Mouse (Mus musculus): ENCODE data around the gene Dmap1. TPM values are rescaled to one million over a fixed set of nuclear protein-coding genes. Genes with fewer than 3 reads are reported as not detected.

Dmap1 gene
- polyA plus RNA-seq, 1 experiment from 2014 or later: 56.2 TPM

DNA sequence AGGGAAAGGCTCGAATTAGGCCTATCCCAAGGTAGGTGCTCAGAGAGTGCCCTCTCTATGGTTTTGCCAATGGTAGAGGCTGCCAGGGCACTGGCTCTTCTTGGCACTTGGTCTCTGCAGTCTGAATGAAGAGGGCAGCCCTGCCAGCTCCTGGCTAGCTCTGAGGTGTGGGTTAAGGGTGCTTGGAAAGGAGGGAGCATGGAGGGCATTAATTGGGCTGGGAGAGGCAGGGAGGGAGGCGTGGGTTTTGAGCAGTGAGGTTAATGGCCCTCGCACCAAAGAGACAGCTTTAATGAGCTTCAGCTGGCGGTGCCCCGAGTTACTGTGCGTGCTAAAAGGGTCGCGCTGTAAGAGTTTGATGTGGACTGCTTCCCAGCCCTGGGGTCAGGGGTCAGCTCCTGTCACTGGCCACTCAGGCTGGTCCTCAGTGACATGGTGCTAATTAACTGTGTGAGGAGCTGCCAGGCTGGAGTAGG is 30.4 kb downstream of the Dmap1 start:
- ATAC-seq (ENCODE audit: low read depth): no peak
- H3K4me1 ChIP-seq (ENCODE audit: control insufficient read depth, insufficient read depth, low read length): peaks cover 6% of the 10 kb centered on the region; the same call in 1 of the 2 replicates
- WGBS: 43% methylated on average over 8 of the region's 8 CpGs

DNA sequence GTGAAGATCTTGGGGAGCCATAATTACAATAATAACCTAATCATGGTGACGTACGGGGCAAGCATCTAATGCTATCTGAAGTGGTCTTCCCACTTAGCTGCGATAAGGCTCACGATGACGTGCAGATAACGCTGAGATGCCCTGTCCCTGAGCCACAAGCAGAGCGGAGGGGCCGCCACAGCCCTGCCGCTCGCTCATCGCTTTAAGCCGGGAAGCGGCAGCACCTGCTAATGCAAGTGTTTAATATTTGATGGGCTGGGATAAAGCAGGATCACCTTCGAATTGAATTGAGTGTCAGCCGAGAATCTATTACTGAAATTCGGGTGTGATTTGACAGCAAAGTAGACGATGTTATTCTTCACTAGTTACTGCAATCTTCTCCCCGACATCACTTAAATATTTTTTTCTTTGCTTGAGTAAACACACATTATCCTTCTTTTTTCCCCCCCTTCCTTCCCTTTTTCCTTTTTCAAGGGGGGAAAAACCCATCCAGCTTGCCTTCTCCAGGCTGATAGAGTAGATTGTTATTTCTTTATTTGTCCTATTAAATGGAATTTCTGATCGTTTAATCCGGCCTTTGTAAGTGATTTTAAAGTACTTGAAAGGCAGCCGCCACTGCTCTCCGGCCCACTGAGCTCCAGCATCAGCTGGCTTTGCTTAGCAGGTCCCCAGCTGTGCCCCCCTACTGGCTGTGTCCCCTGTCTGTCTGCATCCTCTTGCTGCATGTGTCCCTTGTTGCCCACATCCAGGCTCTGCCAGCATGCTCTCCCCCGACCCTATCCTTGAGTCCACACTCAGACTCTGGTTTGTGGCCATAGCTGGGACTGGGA is 34.9 kb downstream of the Dmap1 start:
- Histone ChIP-seq H3K4me1 (ENCODE audit: control insufficient read depth, insufficient read depth, low read length) (no peaks in the 10 kb centered on the region), H3K9ac (ENCODE audit: low read depth, low read length) (no peak overlapping the region), H3K4me3 (ENCODE audit: low read depth, low read length) (no peak overlapping the region), H3K27ac (replicated peaks; ENCODE audit: low read depth, low read length) (no peak overlapping the region), H3K27me3 (replicated peaks; ENCODE audit: control insufficient read depth, insufficient read depth, low read length) (no peaks in the 10 kb centered on the region), H3K9me3 (ENCODE audit: control insufficient read depth, low read length) (no peaks in the 10 kb centered on the region), H3K36me3 (ENCODE audit: control insufficient read depth, insufficient read depth, low read length) (peaks cover 40% of the 10 kb centered on the region), H3K4me2 (ENCODE audit: low read depth, low read length) (no peak overlapping the region)
- 65% methylated on average over 23 of the region's 23 CpGs for WGBS
- DNase-seq (ENCODE audit: low spot score): no peak
- ATAC-seq (ENCODE audit: low read depth): no peak

More for the DNA sequence above, 30.4 kb downstream of the Dmap1 start:
- Histone ChIP-seq H3K4me3 (ENCODE audit: low read depth, low read length) (no peak overlapping the region), H3K9ac (ENCODE audit: low read depth, low read length) (no peak overlapping the region), H3K36me3 (ENCODE audit: control insufficient read depth, insufficient read depth, low read length) (peaks cover 33% of the 10 kb centered on the region), H3K9me3 (ENCODE audit: control insufficient read depth, low read length) (no peaks in the 10 kb centered on the region), H3K27me3 (replicated peaks; ENCODE audit: control insufficient read depth, insufficient read depth, low read length) (no peaks in the 10 kb centered on the region), H3K4me2 (ENCODE audit: low read depth, low read length) (no peak overlapping the region), H3K27ac (replicated peaks; ENCODE audit: low read depth, low read length) (no peak overlapping the region)
- DNase-seq (ENCODE audit: low spot score): no peak

- no peak for DNase-seq (ENCODE audit: low spot score)
- H3K9ac ChIP-seq (ENCODE audit: low read depth, low read length): no peak overlapping the region
- H3K4me2 ChIP-seq (ENCODE audit: low read depth, low read length): no peak overlapping the region
- no peaks in the 10 kb centered on the region for H3K9me3 ChIP-seq (ENCODE audit: control insufficient read depth, low read length)
- H3K27ac ChIP-seq (replicated peaks; ENCODE audit: low read depth, low read length): no peak overlapping the region
- peaks cover 37% of the 10 kb centered on the region for H3K36me3 ChIP-seq (ENCODE audit: control insufficient read depth, insufficient read depth, low read length)
- no peaks in the 10 kb centered on the region for H3K27me3 ChIP-seq (replicated peaks; ENCODE audit: control insufficient read depth, insufficient read depth, low read length)
- ATAC-seq (ENCODE audit: low read depth): no peak
- H3K4me3 ChIP-seq (ENCODE audit: low read depth, low read length): no peak overlapping the region
- WGBS: 78% methylated on average over 8 of the region's 8 CpGs
- no peaks in the 10 kb centered on the region for H3K4me1 ChIP-seq (ENCODE audit: control insufficient read depth, insufficient read depth, low read length)
These were observed 35.6 kb downstream of the Dmap1 start for GRCm38 (mm10) chr4:117646496-117646895.

DNA sequence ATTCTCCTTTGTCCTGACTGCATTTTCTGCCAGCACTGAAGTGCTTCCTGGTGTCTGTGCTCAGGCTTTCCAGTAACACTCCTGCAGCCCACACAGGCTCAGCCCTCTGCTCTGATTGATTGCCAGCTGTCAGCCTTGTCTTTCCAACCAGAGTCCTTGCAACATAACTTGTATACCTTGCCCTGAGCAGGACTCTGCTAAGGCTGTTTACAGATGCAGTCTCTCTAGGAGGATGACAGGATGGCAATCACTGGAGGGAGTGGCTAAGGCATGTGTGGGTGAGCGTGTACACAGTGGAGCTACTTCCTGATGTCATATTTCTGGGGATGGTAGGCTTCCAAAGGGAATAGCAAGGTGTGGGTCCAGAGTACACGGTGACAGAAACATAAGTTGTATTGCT is 36.2 kb downstream of the Dmap1 start:
- WGBS: 76% methylated on average over 2 of the region's 2 CpGs
- no peak overlapping the region for H3K4me3 ChIP-seq (ENCODE audit: low read depth, low read length)

DNA sequence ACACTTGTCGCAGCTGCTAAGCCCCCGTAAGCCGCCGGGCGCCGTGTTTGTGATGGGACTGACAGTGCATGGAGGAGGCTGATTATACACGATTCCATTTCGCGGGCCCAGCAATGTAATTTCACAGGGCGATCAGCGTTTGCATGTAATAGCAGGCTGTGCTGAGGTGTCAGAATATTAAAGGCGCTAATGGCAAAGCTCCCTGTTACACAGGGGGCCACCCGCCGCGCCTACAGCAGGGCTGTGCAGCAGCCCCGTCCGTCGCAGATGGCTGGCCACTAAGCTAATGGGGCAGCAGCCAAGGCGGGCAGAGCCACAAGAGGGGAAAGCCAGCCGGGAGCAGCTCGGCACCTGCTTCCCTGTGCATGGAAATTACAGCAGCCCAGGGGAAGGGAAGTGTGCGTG is 37.0 kb downstream of the Dmap1 start:
- peaks cover 32% of the 10 kb centered on the region for H3K36me3 ChIP-seq (ENCODE audit: control insufficient read depth, insufficient read depth, low read length)
- H3K27ac ChIP-seq (replicated peaks; ENCODE audit: low read depth, low read length): no peak overlapping the region
- H3K9me3 ChIP-seq (ENCODE audit: control insufficient read depth, low read length): no peaks in the 10 kb centered on the region
- no peaks in the 10 kb centered on the region for H3K27me3 ChIP-seq (replicated peaks; ENCODE audit: control insufficient read depth, insufficient read depth, low read length)
- H3K4me1 ChIP-seq (ENCODE audit: control insufficient read depth, insufficient read depth, low read length): no peaks in the 10 kb centered on the region
- ATAC-seq (ENCODE audit: low read depth): peak; percentile 81
- no peak overlapping the region for H3K4me3 ChIP-seq (ENCODE audit: low read depth, low read length)
- 60% methylated on average over 21 of the region's 22 CpGs for WGBS
- peak; percentile 68 for DNase-seq (ENCODE audit: low spot score)
- H3K9ac ChIP-seq (ENCODE audit: low read depth, low read length): no peak overlapping the region
- no peak overlapping the region for H3K4me2 ChIP-seq (ENCODE audit: low read depth, low read length)

More for the DNA sequence above, 36.2 kb downstream of the Dmap1 start:
- no peak for ATAC-seq (ENCODE audit: low read depth)
- Histone ChIP-seq H3K9ac (ENCODE audit: low read depth, low read length) (no peak overlapping the region), H3K36me3 (ENCODE audit: control insufficient read depth, insufficient read depth, low read length) (peaks cover 35% of the 10 kb centered on the region), H3K27me3 (replicated peaks; ENCODE audit: control insufficient read depth, insufficient read depth, low read length) (no peaks in the 10 kb centered on the region), H3K27ac (replicated peaks; ENCODE audit: low read depth, low read length) (no peak overlapping the region), H3K4me2 (ENCODE audit: low read depth, low read length) (no peak overlapping the region), H3K9me3 (ENCODE audit: control insufficient read depth, low read length) (no peaks in the 10 kb centered on the region), H3K4me1 (ENCODE audit: control insufficient read depth, insufficient read depth, low read length) (no peaks in the 10 kb centered on the region)
- DNase-seq (ENCODE audit: low spot score): no peak

- Histone ChIP-seq H3K9me3 (ENCODE audit: control insufficient read depth, low read length) (no peaks in the 10 kb centered on the region), H3K4me1 (ENCODE audit: control insufficient read depth, insufficient read depth, low read length) (no peaks in the 10 kb centered on the region), H3K27ac (replicated peaks; ENCODE audit: low read depth, low read length) (no peak overlapping the region), H3K4me3 (ENCODE audit: low read depth, low read length) (no peak overlapping the region), H3K36me3 (ENCODE audit: control insufficient read depth, insufficient read depth, low read length) (peaks cover 15% of the 10 kb centered on the region), H3K27me3 (replicated peaks; ENCODE audit: control insufficient read depth, insufficient read depth, low read length) (no peaks in the 10 kb centered on the region), H3K9ac (ENCODE audit: low read depth, low read length) (no peak overlapping the region), H3K4me2 (ENCODE audit: low read depth, low read length) (no peak overlapping the region)
- WGBS: 68% methylated on average over 1 of the region's 1 CpGs
- DNase-seq (ENCODE audit: low spot score) (no peak), ATAC-seq (ENCODE audit: low read depth) (no peak)
These were observed 40.3 kb downstream of the Dmap1 start for GRCm38 (mm10) chr4:117641804-117642203.

DNA sequence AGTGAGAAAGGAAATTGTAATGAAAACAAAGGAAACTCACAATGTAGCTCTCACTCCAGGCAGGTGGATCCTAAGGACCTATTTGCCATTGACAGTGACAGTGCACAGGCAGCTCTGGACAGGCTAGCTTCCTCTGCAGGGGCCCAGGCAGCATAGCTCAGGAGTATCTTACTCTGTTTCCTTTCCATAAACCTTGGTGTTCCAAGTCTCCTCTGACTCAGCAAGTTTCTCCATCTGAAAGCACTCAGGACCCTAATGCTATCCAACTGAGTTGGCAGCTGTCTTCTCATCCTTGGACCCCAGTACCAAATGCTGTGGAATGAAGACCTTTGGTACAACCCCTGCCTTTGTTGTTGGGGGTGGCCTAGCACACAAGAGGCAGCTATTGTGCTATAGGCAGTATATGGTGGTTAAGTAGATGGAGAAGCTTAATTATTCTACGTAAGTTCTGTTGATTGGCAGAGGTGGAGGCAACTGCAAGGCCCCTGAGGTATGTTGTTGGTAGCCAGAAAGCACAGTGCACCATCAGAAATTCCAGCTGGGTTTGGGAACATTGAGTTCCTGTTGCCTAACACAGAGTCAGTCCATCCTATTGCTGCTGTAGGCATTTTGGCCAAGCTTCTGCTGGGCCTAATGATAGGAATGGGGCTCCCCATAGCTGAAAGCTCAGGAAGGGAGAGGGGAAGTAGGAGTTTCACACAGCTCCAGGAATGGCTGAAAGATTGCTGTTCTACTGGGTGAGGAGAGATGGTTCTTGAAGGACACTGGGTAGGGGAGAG is 41.0 kb downstream of the Dmap1 start:
- Histone ChIP-seq H3K9ac (ENCODE audit: low read depth, low read length) (no peak overlapping the region), H3K9me3 (ENCODE audit: control insufficient read depth, low read length) (no peaks in the 10 kb centered on the region), H3K27me3 (replicated peaks; ENCODE audit: control insufficient read depth, insufficient read depth, low read length) (no peaks in the 10 kb centered on the region), H3K4me3 (ENCODE audit: low read depth, low read length) (no peak overlapping the region), H3K4me2 (ENCODE audit: low read depth, low read length) (no peak overlapping the region), H3K27ac (replicated peaks; ENCODE audit: low read depth, low read length) (no peak overlapping the region), H3K4me1 (ENCODE audit: control insufficient read depth, insufficient read depth, low read length) (no peaks in the 10 kb centered on the region), H3K36me3 (ENCODE audit: control insufficient read depth, insufficient read depth, low read length) (peaks cover 15% of the 10 kb centered on the region)
- WGBS: 96% methylated on average over 1 of the region's 1 CpGs
- DNase-seq (ENCODE audit: low spot score) (no peak), ATAC-seq (ENCODE audit: low read depth) (no peak)

- ATAC-seq (ENCODE audit: low read depth): no peak; the same call in 1 of the 2 replicates
- WGBS: 79% methylated on average over 22 of the region's 22 CpGs
- no peak for DNase-seq (ENCODE audit: low spot score)
- H3K27ac ChIP-seq (replicated peaks; ENCODE audit: low read depth, low read length): no peak overlapping the region
- no peak overlapping the region for H3K9ac ChIP-seq (ENCODE audit: low read depth, low read length)
- H3K4me3 ChIP-seq (ENCODE audit: low read depth, low read length): no peak overlapping the region
- peaks cover 14% of the 10 kb centered on the region for H3K36me3 ChIP-seq (ENCODE audit: control insufficient read depth, insufficient read depth, low read length)
- no peaks in the 10 kb centered on the region for H3K4me1 ChIP-seq (ENCODE audit: control insufficient read depth, insufficient read depth, low read length)
- no peaks in the 10 kb centered on the region for H3K9me3 ChIP-seq (ENCODE audit: control insufficient read depth, low read length)
- H3K4me2 ChIP-seq (ENCODE audit: low read depth, low read length): no peak overlapping the region
- H3K27me3 ChIP-seq (replicated peaks; ENCODE audit: control insufficient read depth, insufficient read depth, low read length): no peaks in the 10 kb centered on the region
These were observed 45.0 kb downstream of the Dmap1 start for GRCm38 (mm10) chr4:117636891-117637613.

Measured in embryonic facial prominence, embryonic 14.5 days (tissue).